Mouse (Mus musculus) right cerebral cortex, postnatal 14 days (tissue): ENCODE measurements around the gene Clic3.
A peak's percentile ranks its signal among the peaks of the same experiment; 100 is the strongest.

Experiments used
- DNase-seq: peaks from one replicate; pipeline ENCODE4 v3.0.0; 2022

The Clic3 gene

DNA sequence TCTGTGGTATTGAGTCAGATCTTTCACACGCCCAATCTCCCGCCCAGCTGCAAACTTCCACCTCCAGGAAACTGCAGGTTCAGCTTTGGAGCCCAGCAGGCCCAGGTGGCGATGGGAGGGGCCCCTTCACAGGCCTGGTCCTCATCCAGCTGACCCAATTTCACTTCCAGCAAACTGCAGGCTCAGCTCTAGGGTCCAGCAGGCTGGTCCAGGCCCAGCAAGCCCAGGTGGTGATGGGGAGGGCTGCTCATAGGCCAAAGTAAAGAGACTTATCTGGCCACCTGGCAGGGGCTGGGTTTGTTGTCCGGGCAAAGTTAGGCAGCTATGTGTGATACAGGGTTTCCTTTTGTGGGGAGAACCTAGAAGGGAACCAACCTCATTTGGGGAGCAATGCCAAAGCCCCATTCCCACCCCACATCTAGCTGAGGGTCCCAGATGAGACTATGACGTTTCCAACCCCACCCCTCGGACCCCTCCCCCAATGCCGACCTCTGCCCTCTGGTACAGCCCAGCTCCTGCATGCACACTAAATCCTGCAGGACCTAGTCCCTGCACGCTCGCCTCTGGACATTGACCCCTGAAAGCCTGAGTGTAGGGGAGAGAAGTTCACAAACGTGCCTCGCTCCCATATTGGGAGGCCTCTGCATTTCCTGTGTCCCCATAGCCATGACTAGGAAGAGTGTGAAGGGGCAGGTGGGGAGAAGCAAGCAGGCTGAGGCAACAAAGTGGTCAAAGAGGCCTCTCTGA, 28.4 kb downstream of the Clic3 start:
- no peak for DNase-seq

- DNase-seq = no peak
These were observed 31.5 kb downstream of the Clic3 start for GRCm38 (mm10) chr2:25487965-25488670.

DNA sequence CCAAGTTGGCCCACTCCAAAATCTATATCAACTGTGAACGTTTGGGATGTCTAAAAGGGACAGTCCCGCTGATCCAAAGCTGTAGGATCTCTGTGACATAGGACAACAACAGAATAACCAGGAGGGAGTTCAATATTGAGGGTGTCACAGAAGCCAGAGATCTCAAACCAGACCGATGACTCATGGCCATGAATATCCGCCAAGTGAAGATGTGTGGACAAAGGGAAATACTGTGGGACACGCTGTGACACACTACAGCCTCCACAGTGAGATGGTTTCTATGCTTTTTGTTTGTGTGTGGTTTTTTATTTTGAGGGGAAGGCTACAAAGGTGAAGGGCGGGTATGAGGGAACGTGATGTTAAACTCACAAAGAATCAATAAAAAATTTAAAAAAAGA, 32.0 kb downstream of the Clic3 start:
- no peak for DNase-seq

GRCm38 (mm10) chr2:25492988-25493387, 36.4 kb downstream of the Clic3 start:
- DNase-seq = no peak

DNA sequence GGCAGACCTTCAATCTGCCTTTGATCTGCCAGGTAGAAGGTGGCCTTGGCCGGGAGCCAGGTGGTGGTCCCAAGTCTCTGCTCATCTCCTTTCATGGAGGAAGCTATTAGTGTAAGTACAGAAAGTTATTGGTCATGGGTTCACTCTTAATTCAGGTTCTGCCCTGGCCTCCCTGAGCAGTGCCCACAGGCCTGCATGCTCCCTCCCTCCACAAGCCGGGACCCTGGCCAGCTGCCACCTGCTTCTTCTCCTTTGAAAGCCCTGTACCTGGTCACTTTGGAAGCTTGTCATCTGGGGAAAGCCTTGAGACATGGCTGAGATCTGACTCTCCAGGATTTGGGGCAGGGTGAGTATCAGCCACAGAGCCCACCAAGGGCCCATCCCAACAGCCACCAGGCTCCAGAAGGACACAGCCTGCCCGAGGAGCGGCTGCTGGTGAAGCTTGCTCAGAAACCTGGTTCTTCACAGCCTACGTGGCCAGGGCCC, 36.9 kb downstream of the Clic3 start, which contains the start of gene Lcn12:
TSS of gene Lcn12 (minus strand) at position 436 of the 486 bp plus-strand sequence.
- DNase-seq = no peak

DNA sequence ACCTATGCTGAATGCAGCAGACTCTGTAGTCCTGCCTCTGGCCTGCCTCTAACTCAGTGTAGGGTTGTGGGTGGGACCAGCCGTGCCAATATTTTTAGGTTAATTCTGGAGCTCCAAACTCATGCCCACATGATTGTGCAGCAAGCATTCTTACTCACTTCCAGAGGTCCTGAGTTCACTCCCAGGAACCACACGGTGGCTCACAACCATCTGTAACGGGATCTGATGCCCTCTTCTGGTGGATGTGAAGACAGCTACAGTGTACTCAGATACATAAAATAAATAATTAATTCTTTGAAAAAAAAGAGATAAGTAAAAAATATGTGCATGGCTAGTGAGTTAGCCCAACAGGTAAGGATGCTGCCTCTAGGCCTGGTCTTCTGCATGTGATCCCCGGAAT, 39.8 kb downstream of the Clic3 start:
- no peak for DNase-seq

- no peak for DNase-seq
These were observed 41.4 kb downstream of the Clic3 start for GRCm38 (mm10) chr2:25497846-25498575.

- DNase-seq = no peak
These were observed 42.2 kb downstream of the Clic3 start for GRCm38 (mm10) chr2:25498622-25499478.

GRCm38 (mm10) chr2:25500071-25500575, 43.5 kb downstream of the Clic3 start:
- DNase-seq = no peak

DNA sequence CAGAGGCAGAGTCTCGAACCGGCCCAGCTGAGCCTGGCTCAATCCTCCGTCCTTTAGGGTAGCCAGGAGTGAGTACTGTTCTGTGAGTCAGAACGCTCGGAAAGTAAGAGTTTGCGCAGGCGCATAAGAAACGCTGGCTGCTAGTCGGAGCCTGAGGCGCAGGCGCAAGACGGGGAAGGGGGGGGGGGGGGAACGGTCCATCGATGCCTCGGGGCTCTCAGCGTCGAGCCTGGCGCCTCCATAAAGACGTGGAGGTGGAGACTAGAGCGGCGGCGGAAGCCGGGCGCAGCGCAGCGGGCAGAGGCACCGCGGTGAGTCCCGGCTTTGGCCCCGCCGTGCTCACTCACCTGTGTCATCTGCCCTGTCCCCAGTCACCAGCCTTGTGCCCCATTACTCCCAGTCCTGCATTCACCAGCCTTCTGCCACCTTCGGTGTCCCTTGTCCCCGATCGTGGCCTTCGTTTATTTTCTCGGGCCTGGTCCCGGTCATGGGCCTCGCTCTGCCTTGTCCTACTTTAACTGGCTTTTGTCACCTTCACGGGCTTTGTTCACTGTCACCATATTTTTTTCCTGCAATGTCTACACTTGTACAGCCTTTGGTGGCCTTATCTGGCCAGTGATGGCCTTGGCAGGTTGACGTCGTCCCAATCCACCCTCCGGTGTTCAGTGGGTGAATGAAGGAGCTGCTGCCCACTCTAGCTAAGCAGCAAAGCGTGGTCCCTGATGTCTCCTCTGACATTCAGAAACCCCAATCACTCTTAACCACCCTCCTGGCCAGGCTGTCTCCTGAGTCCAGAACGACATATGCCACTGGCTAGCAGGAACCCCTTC, 44.2 kb downstream of the Clic3 start, which contains the start of gene Fbxw5:
TSS of gene Fbxw5 (plus strand) at position 175 of the 830 bp plus-strand sequence.
- DNase-seq = peak; percentile 86

GRCm38 (mm10) chr2:25501593-25502486, 45.2 kb downstream of the Clic3 start, which contains the start of gene C8g:
Gene C8g (minus strand): TSS chr2:25501719.
- no peak for DNase-seq

- no peak for DNase-seq
These were observed 46.1 kb downstream of the Clic3 start for GRCm38 (mm10) chr2:25502726-25503125.

- no peak for DNase-seq
These were observed 47.9 kb downstream of the Clic3 start for GRCm38 (mm10) chr2:25504538-25504937.

- no peak for DNase-seq
These were observed 48.4 kb downstream of the Clic3 start for GRCm38 (mm10) chr2:25505000-25505399.

DNA sequence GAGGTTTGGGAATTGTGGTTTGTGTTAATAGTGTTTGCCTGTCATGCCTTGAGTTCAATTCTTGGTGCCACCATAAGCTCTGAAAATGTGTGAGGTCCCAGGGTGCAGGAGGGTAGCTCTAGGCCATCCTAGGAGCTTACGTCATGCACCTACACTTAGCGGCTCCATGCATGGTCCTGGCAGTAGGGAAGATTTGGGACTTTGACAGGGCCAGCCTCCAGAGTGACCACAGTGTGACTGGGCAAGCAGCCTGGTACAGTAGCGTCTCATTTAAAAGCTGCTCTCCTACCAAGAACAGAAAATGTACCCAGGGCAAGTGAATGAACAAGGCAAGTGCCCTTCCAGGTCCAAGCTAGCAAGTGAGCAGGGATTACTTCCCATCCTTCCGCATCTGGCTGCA, 49.2 kb downstream of the Clic3 start:
- no peak for DNase-seq

DNA sequence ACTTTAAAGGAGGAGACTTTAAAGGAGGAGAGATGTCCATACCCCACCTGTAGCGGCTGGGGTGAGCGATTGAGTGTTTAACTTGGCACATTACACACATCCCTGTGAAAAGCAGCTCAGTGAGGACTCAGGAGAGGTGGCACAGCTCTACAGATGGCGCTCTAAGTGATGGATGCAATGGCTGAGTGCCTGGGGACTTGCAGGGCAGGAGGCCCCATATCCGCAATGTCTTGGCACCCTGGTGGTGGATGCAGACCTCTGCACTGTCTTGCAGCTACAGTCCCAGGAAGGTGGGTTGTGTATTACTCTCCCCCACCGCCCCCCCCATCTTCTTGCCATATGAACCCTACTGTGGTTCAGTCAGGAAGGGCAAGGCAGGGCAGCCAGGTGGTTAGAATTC, 50.3 kb downstream of the Clic3 start:
- DNase-seq = no peak
